Mouse (Mus musculus): ENCODE measurements around the gene Tnnt2. TPM values are rescaled to one million over a fixed set of nuclear protein-coding genes. Genes with fewer than 3 reads are reported as not detected.

Tnnt2 gene
- not detected in 2 replicates for polyA plus RNA-seq (2012)

GRCm38 (mm10) chr1:135835716-135836483 lies at the start of gene Tnnt2:
Tnnt2 (plus strand) TSS chr1:135836354.

GRCm38 (mm10) chr1:135818481-135819086 lies 17.6 kb upstream of the Tnnt2 start, which contains the start of gene Lad1:
Lad1 (plus strand) TSS chr1:135818598.

Other genes starting within 250 kb of the Tnnt2 start
- gene Nav1, start 229.1 kb upstream of the Tnnt2 start, polyA plus RNA-seq (2012): 8.8 and 10.4 TPM in 2 replicates
- gene Csrp1, start 116.3 kb upstream of the Tnnt2 start, polyA plus RNA-seq (2012): 90.5 and 110 TPM in 2 replicates
- gene Phlda3, start 70.2 kb upstream of the Tnnt2 start, polyA plus RNA-seq (2012): 2.9 and 3.8 TPM in 2 replicates
- 0.30 and 0.36 TPM in 2 replicates for gene Tnni1, start 56.9 kb upstream of the Tnnt2 start, polyA plus RNA-seq (2012)
- 0.02 and 0.09 TPM in 2 replicates for gene Lad1, start 17.8 kb upstream of the Tnnt2 start, polyA plus RNA-seq (2012)
- gene Pkp1, start 82.9 kb downstream of the Tnnt2 start, polyA plus RNA-seq (2012): not detected in 2 replicates
- not detected in 2 replicates for gene Igfn1, start 170.0 kb downstream of the Tnnt2 start, polyA plus RNA-seq (2012)
- 16.8 and 27.9 TPM in 2 replicates for gene Tmem9, start 171.8 kb downstream of the Tnnt2 start, polyA plus RNA-seq (2012)
- gene Ascl5, start 214.4 kb downstream of the Tnnt2 start, polyA plus RNA-seq (2012): 0.13 TPM in 1 of 2 replicates, not detected in the other
- 0.06 and 0.22 TPM in 2 replicates for gene Cacna1s, start 216.4 kb downstream of the Tnnt2 start, polyA plus RNA-seq (2012)

All from megakaryocyte-erythroid progenitor cell, adult 5 weeks (primary cell).